Mouse (Mus musculus) brain, embryonic 14.5 days (tissue): ENCODE measurements at regions not wholly inside any gene's neighbourhood (a gene's known extent, or its start where the extent isn't known, plus 50 kb on each side); places are given as distances from the start of the nearest gene placed in this dataset.

ENCODE experiments used
- CTCF ChIP-seq: fragments of 200-500 bp; IDR thresholded peaks from 2 replicates; pipeline ENCODE4 v1.5.1; 2012; ENCODE audit warnings: inconsistent platforms, mild to moderate bottlenecking, moderate library complexity, borderline replicate concordance; ENCODE audit not compliant: insufficient read depth, insufficient read length; ENCODE audit errors: extremely low read depth
- POLR2A ChIP-seq: fragments of 200-500 bp; IDR thresholded peaks from 2 replicates; pipeline ENCODE4 v1.6.1; 2012; ENCODE audit warnings: mild to moderate bottlenecking, inconsistent platforms, borderline replicate concordance; ENCODE audit not compliant: poor library complexity, insufficient read depth, insufficient read length, severe bottlenecking; ENCODE audit errors: extremely low read depth

DNA sequence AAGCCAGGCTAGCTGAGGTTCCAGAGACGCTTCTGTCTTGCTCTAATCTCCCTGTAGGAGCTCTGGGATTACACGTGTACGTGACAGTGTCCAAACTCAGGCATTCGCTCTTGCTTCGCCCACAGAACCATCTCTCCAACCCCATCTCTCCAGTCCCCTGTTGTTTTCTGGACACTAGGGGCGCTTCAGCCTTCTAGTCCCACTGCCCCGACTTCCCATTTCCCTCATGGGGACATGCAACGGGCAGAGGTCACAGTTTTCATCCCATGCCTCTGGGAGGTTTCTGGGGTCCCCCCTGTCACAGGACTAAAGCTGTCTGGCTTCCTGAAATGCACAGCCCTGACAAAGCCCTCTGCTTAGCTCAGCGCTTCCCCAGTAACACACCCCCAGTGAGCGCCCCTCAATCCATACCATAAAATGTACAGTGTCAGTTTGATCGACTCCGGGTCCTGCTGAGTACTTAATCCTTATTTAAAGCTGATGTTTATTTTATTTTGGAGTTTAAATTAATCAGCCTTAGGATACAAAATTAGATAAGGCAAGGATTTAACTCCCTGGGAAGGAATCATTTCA lies 208.9 kb upstream of the Kcnab2 start:
- TF ChIP-seq CTCF (peak; percentile 50; the same call in 1 of the 2 replicates), POLR2A (no peak)
